Mouse (Mus musculus): ENCODE results near the gene Gadd45b. TPM values are rescaled to one million over a fixed set of nuclear protein-coding genes. Genes with fewer than 3 reads are reported as not detected.

Gadd45b gene
- polyA plus RNA-seq, 1 experiment from 2014 or later: 17.4 TPM

DNA sequence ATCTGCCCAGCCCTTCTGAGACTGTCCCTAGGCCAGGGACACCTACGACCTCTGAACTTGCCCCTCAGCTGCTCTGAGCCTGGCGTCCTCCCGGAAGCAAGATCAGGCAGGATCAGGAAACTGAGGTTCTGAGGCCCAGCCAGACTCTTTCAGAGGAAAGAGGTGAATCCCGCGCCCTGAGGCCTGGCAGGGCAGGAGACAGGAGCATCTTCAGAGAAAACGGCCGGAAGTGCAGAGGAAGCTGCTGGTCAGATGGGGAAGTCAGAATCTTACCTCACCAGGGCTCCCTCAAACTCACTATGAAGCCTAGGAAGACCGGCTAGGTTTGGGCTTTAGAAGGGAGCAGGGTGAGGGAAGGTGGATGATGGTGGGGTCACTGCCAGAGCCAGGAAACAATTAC is 13.0 kb downstream of the Gadd45b start:
- H3K36me3 ChIP-seq (ENCODE audit: insufficient read depth, low read length): no peaks in the 10 kb centered on the region
- WGBS: 60% methylated on average over 8 of the region's 8 CpGs
- H3K9ac ChIP-seq (ENCODE audit: low read depth, low read length): no peak overlapping the region
- no peaks in the 10 kb centered on the region for H3K27me3 ChIP-seq (ENCODE audit: insufficient read depth, low read length)
- no peaks in the 10 kb centered on the region for H3K9me3 ChIP-seq (replicated peaks; ENCODE audit: low read length)
- no peak overlapping the region for H3K4me3 ChIP-seq (replicated peaks; ENCODE audit: low read depth, low read length)
- no peak overlapping the region for H3K4me2 ChIP-seq (ENCODE audit: low read length)
- DNase-seq (ENCODE audit: low spot score) (no peak), ATAC-seq (replicated peaks; ENCODE audit: low FRiP score, low read depth) (no peak)
- H3K27ac ChIP-seq: no peak overlapping the region
- peaks cover 32% of the 10 kb centered on the region for H3K4me1 ChIP-seq (replicated peaks; ENCODE audit: insufficient read depth, low read length)
- TF ChIP-seq CTCF (IDR thresholded peaks at IDR 0.05; ENCODE audit: low read depth): no peak

DNA sequence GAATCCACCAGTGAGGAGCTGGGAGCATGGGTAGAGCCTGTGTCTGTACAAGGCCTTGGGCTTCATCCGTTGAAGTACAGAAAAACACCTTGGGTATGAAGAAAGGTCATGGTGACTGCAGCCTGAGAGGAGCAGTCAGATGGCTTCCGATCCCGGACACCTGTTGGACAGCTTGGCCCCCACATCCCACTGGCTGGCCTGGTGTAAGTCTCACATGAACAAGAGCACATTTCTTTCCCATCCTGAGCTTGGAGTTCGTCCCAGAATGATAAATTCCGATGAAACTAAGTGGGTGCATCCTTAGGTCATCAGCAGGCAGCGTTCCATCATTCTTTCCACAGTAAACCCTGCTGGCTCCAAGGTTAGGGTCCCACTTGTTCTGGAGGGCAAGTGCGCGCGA is 13.8 kb downstream of the Gadd45b start:
- Histone ChIP-seq H3K4me1 (replicated peaks; ENCODE audit: insufficient read depth, low read length) (peaks cover 26% of the 10 kb centered on the region), H3K4me2 (ENCODE audit: low read length) (no peak overlapping the region), H3K9me3 (replicated peaks; ENCODE audit: low read length) (no peaks in the 10 kb centered on the region), H3K27ac (no peak overlapping the region), H3K27me3 (ENCODE audit: insufficient read depth, low read length) (no peaks in the 10 kb centered on the region), H3K36me3 (ENCODE audit: insufficient read depth, low read length) (no peaks in the 10 kb centered on the region), H3K4me3 (replicated peaks; ENCODE audit: low read depth, low read length) (no peak overlapping the region), H3K9ac (ENCODE audit: low read depth, low read length) (no peak overlapping the region)
- 51% methylated on average over 9 of the region's 9 CpGs for WGBS
- no peak for DNase-seq (ENCODE audit: low spot score)
- TF ChIP-seq CTCF (IDR thresholded peaks at IDR 0.05; ENCODE audit: low read depth): no peak
- ATAC-seq (replicated peaks; ENCODE audit: low FRiP score, low read depth): no peak

DNA sequence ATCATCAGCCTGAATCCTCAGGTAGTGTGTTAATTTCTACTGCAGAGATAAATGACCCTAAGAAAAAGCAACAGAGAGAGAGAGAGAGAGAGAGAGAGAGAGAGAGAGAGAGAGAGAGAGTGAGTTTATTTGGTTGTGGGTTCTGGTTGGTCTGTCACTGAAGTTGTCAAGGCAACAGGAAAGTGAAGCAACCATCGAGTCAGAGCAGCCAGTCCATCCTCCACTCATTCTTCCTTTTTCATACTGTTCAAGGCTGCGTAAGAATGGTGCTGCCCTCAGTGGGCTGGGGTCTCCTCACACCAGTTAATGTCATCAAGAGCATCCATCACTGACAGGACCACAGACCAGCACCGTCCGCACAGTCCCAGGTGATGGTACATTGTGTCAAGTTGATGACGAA is 14.4 kb downstream of the Gadd45b start:
- ATAC-seq (replicated peaks; ENCODE audit: low FRiP score, low read depth) (no peak), DNase-seq (ENCODE audit: low spot score) (no peak)
- WGBS: 85% methylated on average over 5 of the region's 5 CpGs
- H3K36me3 ChIP-seq (ENCODE audit: insufficient read depth, low read length): no peaks in the 10 kb centered on the region
- TF ChIP-seq CTCF (IDR thresholded peaks at IDR 0.05; ENCODE audit: low read depth): no peak
- no peaks in the 10 kb centered on the region for H3K9me3 ChIP-seq (replicated peaks; ENCODE audit: low read length)
- no peak overlapping the region for H3K9ac ChIP-seq (ENCODE audit: low read depth, low read length)
- no peak overlapping the region for H3K4me2 ChIP-seq (ENCODE audit: low read length)
- H3K27me3 ChIP-seq (ENCODE audit: insufficient read depth, low read length): no peaks in the 10 kb centered on the region
- H3K4me3 ChIP-seq (replicated peaks; ENCODE audit: low read depth, low read length): no peak overlapping the region
- H3K4me1 ChIP-seq (replicated peaks; ENCODE audit: insufficient read depth, low read length): peaks cover 21% of the 10 kb centered on the region
- H3K27ac ChIP-seq: no peak overlapping the region

DNA sequence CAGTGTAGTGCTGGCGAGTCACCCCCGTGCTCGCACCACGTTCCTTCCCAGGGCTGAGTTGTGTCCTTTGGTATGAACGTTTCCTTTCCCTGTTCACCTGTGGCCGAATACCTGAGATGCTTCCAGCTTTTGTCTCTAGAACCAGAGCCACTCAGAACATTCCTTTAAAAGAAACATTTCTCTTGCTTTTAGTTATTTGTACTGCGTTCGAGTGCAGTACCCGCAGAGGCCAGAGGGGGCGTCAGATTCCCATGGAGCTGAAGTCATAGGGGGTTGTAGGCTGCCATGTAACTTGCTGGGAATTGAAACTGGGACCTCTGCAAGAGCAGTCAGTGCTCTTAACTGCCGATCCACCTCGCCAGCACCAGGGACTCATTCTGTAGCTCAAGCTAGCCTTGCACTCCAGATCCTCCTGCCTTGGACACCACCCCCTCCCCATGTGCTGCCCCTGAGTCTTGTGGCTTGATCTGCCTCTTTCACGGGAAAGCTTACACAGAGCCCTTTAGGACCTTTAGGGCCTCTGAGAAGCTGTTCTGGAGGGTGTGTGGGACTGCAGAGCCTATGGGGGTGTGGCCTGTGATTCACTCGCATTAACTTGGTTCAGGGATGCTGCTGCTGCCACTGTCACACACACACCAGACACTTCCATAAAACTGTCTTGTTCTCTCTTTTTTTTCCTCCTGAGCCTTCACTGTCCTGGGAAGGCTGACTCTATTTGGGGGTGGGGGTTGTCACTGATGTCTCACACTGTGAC is 17.0 kb downstream of the Gadd45b start:
- Histone ChIP-seq H3K4me2 (ENCODE audit: low read length) (no peak overlapping the region), H3K36me3 (ENCODE audit: insufficient read depth, low read length) (no peaks in the 10 kb centered on the region), H3K4me1 (replicated peaks; ENCODE audit: insufficient read depth, low read length) (no peaks in the 10 kb centered on the region; the same call in none of the 2 replicates), H3K27ac (no peak overlapping the region), H3K9me3 (replicated peaks; ENCODE audit: low read length) (no peaks in the 10 kb centered on the region), H3K9ac (ENCODE audit: low read depth, low read length) (no peak overlapping the region), H3K27me3 (ENCODE audit: insufficient read depth, low read length) (no peaks in the 10 kb centered on the region), H3K4me3 (replicated peaks; ENCODE audit: low read depth, low read length) (no peak overlapping the region)
- 64% methylated on average over 14 of the region's 14 CpGs for WGBS
- no peak for ATAC-seq (replicated peaks; ENCODE audit: low FRiP score, low read depth)
- TF ChIP-seq CTCF (IDR thresholded peaks at IDR 0.05; ENCODE audit: low read depth): peak; percentile 52
- DNase-seq (ENCODE audit: low spot score): no peak

DNA sequence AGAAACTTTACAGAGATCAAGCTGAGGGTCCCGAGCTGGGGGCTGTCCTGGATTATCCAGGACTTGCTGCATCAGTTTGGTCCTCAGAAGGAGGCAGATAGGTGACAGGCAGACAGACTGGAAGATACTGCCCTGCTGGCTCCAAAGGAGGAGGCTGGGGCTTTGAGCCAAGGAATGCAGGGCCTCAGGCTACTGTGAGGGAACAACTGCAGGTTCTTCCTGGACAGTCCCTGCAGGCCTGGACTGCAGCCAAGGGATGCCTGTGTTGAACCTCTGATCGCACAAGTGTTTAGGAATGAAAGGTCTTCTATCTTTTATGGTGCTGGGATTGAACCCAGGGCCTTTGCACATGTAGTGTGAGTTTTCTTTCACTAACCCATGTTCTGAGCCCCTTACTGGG is 17.9 kb downstream of the Gadd45b start:
- H3K4me1 ChIP-seq (replicated peaks; ENCODE audit: insufficient read depth, low read length): no peaks in the 10 kb centered on the region; the same call in none of the 2 replicates
- no peak overlapping the region for H3K27ac ChIP-seq
- no peak overlapping the region for H3K4me3 ChIP-seq (replicated peaks; ENCODE audit: low read depth, low read length)
- H3K9ac ChIP-seq (ENCODE audit: low read depth, low read length): no peak overlapping the region
- no peaks in the 10 kb centered on the region for H3K36me3 ChIP-seq (ENCODE audit: insufficient read depth, low read length)
- H3K9me3 ChIP-seq (replicated peaks; ENCODE audit: low read length): no peaks in the 10 kb centered on the region
- no peak for TF ChIP-seq CTCF (IDR thresholded peaks at IDR 0.05; ENCODE audit: low read depth)
- no peak for DNase-seq (ENCODE audit: low spot score)
- WGBS: 34% methylated on average over 2 of the region's 2 CpGs
- H3K4me2 ChIP-seq (ENCODE audit: low read length): no peak overlapping the region
- ATAC-seq (replicated peaks; ENCODE audit: low FRiP score, low read depth): no peak
- no peaks in the 10 kb centered on the region for H3K27me3 ChIP-seq (ENCODE audit: insufficient read depth, low read length)

DNA sequence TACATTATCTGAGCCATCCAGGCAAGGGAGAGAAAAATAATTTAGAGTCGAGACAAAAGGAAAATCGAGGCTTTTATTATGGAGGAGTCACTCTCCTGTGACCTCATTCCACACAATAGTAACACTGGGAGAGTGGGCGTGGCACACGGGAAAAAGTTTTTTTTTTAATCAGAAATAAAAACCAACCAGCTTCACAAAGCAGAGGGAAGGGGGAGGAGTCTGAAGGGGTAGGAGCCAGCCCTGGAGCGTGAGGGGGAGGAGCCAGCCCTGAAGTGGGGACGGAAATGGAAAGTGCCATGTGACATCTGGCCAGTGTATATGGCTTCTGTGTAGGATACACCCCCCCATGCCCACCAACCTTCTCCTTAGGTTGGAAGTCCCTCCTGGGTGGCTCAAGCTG is 18.7 kb downstream of the Gadd45b start:
- H3K4me1 ChIP-seq (replicated peaks; ENCODE audit: insufficient read depth, low read length): no peaks in the 10 kb centered on the region; the same call in none of the 2 replicates
- no peaks in the 10 kb centered on the region for H3K36me3 ChIP-seq (ENCODE audit: insufficient read depth, low read length)
- DNase-seq (ENCODE audit: low spot score): peak; percentile 87
- no peaks in the 10 kb centered on the region for H3K27me3 ChIP-seq (ENCODE audit: insufficient read depth, low read length)
- no peaks in the 10 kb centered on the region for H3K9me3 ChIP-seq (replicated peaks; ENCODE audit: low read length)
- TF ChIP-seq CTCF (IDR thresholded peaks at IDR 0.05; ENCODE audit: low read depth): no peak
- H3K4me3 ChIP-seq (replicated peaks; ENCODE audit: low read depth, low read length): no peak overlapping the region
- 15% methylated on average over 6 of the region's 6 CpGs for WGBS
- no peak overlapping the region for H3K9ac ChIP-seq (ENCODE audit: low read depth, low read length)
- ATAC-seq (replicated peaks; ENCODE audit: low FRiP score, low read depth): no peak; the same call in 1 of the 2 replicates
- no peak overlapping the region for H3K27ac ChIP-seq
- no peak overlapping the region for H3K4me2 ChIP-seq (ENCODE audit: low read length)

Measured in kidney, postnatal 0 days (tissue).